Mouse (Mus musculus) lung, adult 18-20 months (tissue): ENCODE results near the gene Frrs1l.

ENCODE experiments used
- DNase-seq, 2 experiments: peaks; one replicate each; pipeline ENCODE4 v3.0.0; 2022; ENCODE audit warnings: mixed read lengths in 2 of 2

Gene Frrs1l

DNA sequence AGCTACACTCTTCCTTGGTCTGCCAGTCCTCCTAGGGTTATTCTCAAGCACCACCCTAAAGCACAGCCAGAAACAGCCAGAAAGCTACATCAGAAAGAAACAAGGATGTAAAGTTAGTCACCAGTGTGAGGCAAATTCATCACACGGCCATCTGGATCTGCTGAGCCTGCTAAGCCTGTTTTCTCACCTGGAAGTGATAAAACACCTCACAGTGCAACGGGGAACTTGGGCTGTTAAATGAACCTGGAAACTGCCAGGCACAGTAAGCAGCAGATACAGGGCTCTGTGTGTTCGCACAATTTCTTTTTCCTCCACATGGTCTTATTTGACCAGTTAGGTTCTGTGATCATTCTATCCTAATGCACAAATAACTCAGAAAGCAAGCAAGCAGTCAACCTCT lies 80.6 kb downstream of the Frrs1l start:
- no peak for DNase-seq

DNA sequence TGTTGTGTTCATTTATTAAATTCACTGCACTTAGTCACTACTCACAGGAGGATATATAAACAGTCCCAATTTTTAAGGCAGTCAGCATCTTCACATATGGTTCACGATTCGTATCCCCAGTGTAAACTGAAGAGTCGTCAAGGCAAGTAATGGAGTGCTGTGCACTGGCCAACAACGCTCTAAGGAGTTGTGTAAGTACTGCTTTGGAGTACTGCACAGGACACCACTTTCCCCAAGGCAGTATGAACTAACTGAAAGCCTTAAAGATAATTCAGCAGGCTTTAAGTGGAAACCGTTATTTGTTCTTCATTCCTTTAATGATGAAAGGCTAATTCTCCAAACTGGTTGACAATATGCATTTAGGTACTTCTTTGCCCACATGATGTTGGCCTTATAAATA lies 82.5 kb downstream of the Frrs1l start:
- DNase-seq, result no peak
